Mouse (Mus musculus) embryonic facial prominence, embryonic 15.5 days (tissue): ENCODE results near the gene Uck2. TPM values are rescaled to one million over a fixed set of nuclear protein-coding genes. Genes with fewer than 3 reads are reported as not detected.

Source experiments
- ATAC-seq: fragments of 200-750 bp; cut with Nextera tagmentation; 2 replicates; pipeline ENCODE4 v1.8.0; 2017; ENCODE audit warnings: low read depth, moderate TSS enrichment; ENCODE audit not compliant: insufficient number of reproducible peaks, low FRiP score, low TSS enrichment
- H3K27ac ChIP-seq: fragments of 300-500 bp; sonication (generic); replicated peaks from 2 replicates; pipeline ENCODE4 v1.5.1; 2015; ENCODE audit warnings: mild to moderate bottlenecking, inconsistent platforms
- H3K27me3 ChIP-seq: fragments of 300-500 bp; sonication (generic); 2 replicates; pipeline ENCODE4 v1.6.1; 2015; ENCODE audit warnings: inconsistent platforms
- H3K36me3 ChIP-seq: fragments of 300-500 bp; sonication (generic); 2 replicates; pipeline ENCODE4 v1.6.1; 2015; ENCODE audit warnings: mild to moderate bottlenecking, inconsistent platforms
- H3K4me1 ChIP-seq: fragments of 300-500 bp; sonication (generic); 2 replicates; pipeline ENCODE4 v1.6.1; 2015; ENCODE audit warnings: inconsistent platforms
- H3K4me2 ChIP-seq: fragments of 300-500 bp; sonication (generic); replicated peaks from 2 replicates; pipeline ENCODE4 v1.6.1; 2015; ENCODE audit warnings: mild to moderate bottlenecking, inconsistent platforms
- H3K4me3 ChIP-seq: fragments of 300-500 bp; sonication (generic); replicated peaks from 2 replicates; pipeline ENCODE4 v1.5.1; 2015; ENCODE audit warnings: mild to moderate bottlenecking, inconsistent platforms
- H3K9ac ChIP-seq: fragments of 300-500 bp; sonication (generic); 2 replicates; pipeline ENCODE4 v1.6.1; 2015; ENCODE audit warnings: inconsistent platforms
- H3K9me3 ChIP-seq: fragments of 300-500 bp; sonication (generic); replicated peaks from 2 replicates; pipeline ENCODE4 v1.6.1; 2016; ENCODE audit warnings: inconsistent platforms
- WGBS: fragments of 180-500 bp; shearing (Covaris S2); methylation state at CpG from one replicate; pipeline ENCODE4 v1.1.7; 2015; 5-methylcytosine and 5-hydroxymethylcytosine counted together
- polyA plus RNA-seq: library from polyadenylated mRNA; unstranded; fragments of >200 nt; fragmentation: Nextera tagmentation; extraction: Ambion mirVana; gene quantifications from 2 replicates; pipeline ENCODE4 v1.2.1, GENCODE M21; 2015

The Uck2 gene
- polyA plus RNA-seq, 1 experiment from 2014 or later = 62.4 TPM

- Histone ChIP-seq H3K4me2 (no peak overlapping the region), H3K9me3 (no peaks in the 10 kb centered on the region), H3K36me3 (peaks cover 30% of the 10 kb centered on the region), H3K27ac (no peak overlapping the region), H3K27me3 (no peaks in the 10 kb centered on the region), H3K4me3 (no peak overlapping the region), H3K9ac (no peak overlapping the region), H3K4me1 (peaks cover 30% of the 10 kb centered on the region)
- ATAC-seq = no peak
- 92% methylated on average over 10 of the region's 10 CpGs for WGBS
These were observed 50.8 kb downstream of the Uck2 start for GRCm38 (mm10) chr1:167234344-167234743.

- no peak overlapping the region for H3K9ac ChIP-seq
- H3K4me2 ChIP-seq = no peak overlapping the region
- H3K36me3 ChIP-seq = peaks cover 35% of the 10 kb centered on the region
- no peaks in the 10 kb centered on the region for H3K27me3 ChIP-seq
- 72% methylated on average over 7 of the region's 7 CpGs for WGBS
- H3K4me1 ChIP-seq = peaks cover 26% of the 10 kb centered on the region
- ATAC-seq = no peak
- no peak overlapping the region for H3K27ac ChIP-seq
- H3K4me3 ChIP-seq = no peak overlapping the region
- no peaks in the 10 kb centered on the region for H3K9me3 ChIP-seq
These were observed 52.2 kb downstream of the Uck2 start for GRCm38 (mm10) chr1:167232918-167233317.

- Histone ChIP-seq H3K27me3 (no peaks in the 10 kb centered on the region), H3K9ac (no peak overlapping the region), H3K27ac (no peak overlapping the region), H3K4me3 (no peak overlapping the region), H3K4me1 (peaks cover 20% of the 10 kb centered on the region), H3K4me2 (no peak overlapping the region), H3K36me3 (peaks cover 38% of the 10 kb centered on the region), H3K9me3 (no peaks in the 10 kb centered on the region)
- WGBS = 71% methylated on average over 17 of the region's 17 CpGs
- ATAC-seq = no peak
These were observed 53.4 kb downstream of the Uck2 start for GRCm38 (mm10) chr1:167231612-167232283.

- Histone ChIP-seq H3K27ac (no peak overlapping the region), H3K27me3 (no peaks in the 10 kb centered on the region), H3K9ac (no peak overlapping the region), H3K9me3 (no peaks in the 10 kb centered on the region), H3K36me3 (peaks cover 41% of the 10 kb centered on the region), H3K4me1 (peaks cover 17% of the 10 kb centered on the region), H3K4me3 (no peak overlapping the region), H3K4me2 (no peak overlapping the region)
- 81% methylated on average over 17 of the region's 17 CpGs for WGBS
- peak; percentile 35; the same call in 1 of the 2 replicates for ATAC-seq
These were observed 54.0 kb downstream of the Uck2 start for GRCm38 (mm10) chr1:167230930-167231611.

- 84% methylated on average over 9 of the region's 9 CpGs for WGBS
- Histone ChIP-seq H3K36me3 (peaks cover 21% of the 10 kb centered on the region; the same call in 1 of the 2 replicates), H3K4me2 (no peak overlapping the region), H3K4me3 (no peak overlapping the region), H3K27ac (no peak overlapping the region), H3K27me3 (no peaks in the 10 kb centered on the region), H3K9me3 (no peaks in the 10 kb centered on the region), H3K9ac (no peak overlapping the region), H3K4me1 (peaks cover 5% of the 10 kb centered on the region; the same call in 1 of the 2 replicates)
- ATAC-seq = no peak
These were observed 62.6 kb downstream of the Uck2 start for GRCm38 (mm10) chr1:167222382-167223010.

- H3K36me3 ChIP-seq = 0 out of 2 replicates have a peak, but pooled peaks cover 7% of the 10 kb centered on the region
- peaks cover 5% of the 10 kb centered on the region; the same call in 1 of the 2 replicates for H3K4me1 ChIP-seq
- H3K27ac ChIP-seq = no peak overlapping the region
- ATAC-seq = no peak
- no peak overlapping the region for H3K4me2 ChIP-seq
- no peaks in the 10 kb centered on the region for H3K27me3 ChIP-seq
- no peak overlapping the region for H3K9ac ChIP-seq
- 2% methylated on average over 5 of the region's 5 CpGs for WGBS
- H3K4me3 ChIP-seq = no peak overlapping the region
- H3K9me3 ChIP-seq = no peaks in the 10 kb centered on the region
These were observed 64.6 kb downstream of the Uck2 start for GRCm38 (mm10) chr1:167220303-167221174.

GRCm38 (mm10) chr1:167215460-167215859 is 69.7 kb downstream of the Uck2 start:
- no peak for ATAC-seq
- no peaks in the 10 kb centered on the region for H3K9me3 ChIP-seq
- 61% methylated on average over 3 of the region's 3 CpGs for WGBS

GRCm38 (mm10) chr1:167212710-167213109 is 72.4 kb downstream of the Uck2 start:
- Histone ChIP-seq H3K27ac (no peak overlapping the region), H3K4me1 (no peaks in the 10 kb centered on the region), H3K9ac (no peak overlapping the region), H3K4me2 (no peak overlapping the region), H3K36me3 (no peaks in the 10 kb centered on the region), H3K9me3 (no peaks in the 10 kb centered on the region), H3K27me3 (no peaks in the 10 kb centered on the region), H3K4me3 (no peak overlapping the region)
- 100% methylated on average over 1 of the region's 1 CpGs for WGBS
- ATAC-seq = no peak

More at GRCm38 (mm10) chr1:167215460-167215859, 69.7 kb downstream of the Uck2 start:
- no peaks in the 10 kb centered on the region for H3K27me3 ChIP-seq
- H3K4me1 ChIP-seq = no peaks in the 10 kb centered on the region
- no peak overlapping the region for H3K4me3 ChIP-seq
- no peak overlapping the region for H3K27ac ChIP-seq
- no peak overlapping the region for H3K9ac ChIP-seq
- H3K36me3 ChIP-seq = no peaks in the 10 kb centered on the region
- no peak overlapping the region for H3K4me2 ChIP-seq

GRCm38 (mm10) chr1:167211979-167212614 is 73.0 kb downstream of the Uck2 start:
- H3K27ac ChIP-seq = no peak overlapping the region
- no peaks in the 10 kb centered on the region for H3K36me3 ChIP-seq
- no peaks in the 10 kb centered on the region for H3K4me1 ChIP-seq
- H3K27me3 ChIP-seq = no peaks in the 10 kb centered on the region
- no peaks in the 10 kb centered on the region for H3K9me3 ChIP-seq
- no peak for ATAC-seq
- no peak overlapping the region for H3K4me3 ChIP-seq
- H3K4me2 ChIP-seq = no peak overlapping the region
- whole genome bisulfite sequencing = 24% methylated on average over 7 of the region's 7 CpGs
- no peak overlapping the region for H3K9ac ChIP-seq

- Histone ChIP-seq H3K9me3 (no peaks in the 10 kb centered on the region), H3K27ac (no peak overlapping the region), H3K4me2 (no peak overlapping the region), H3K4me3 (no peak overlapping the region), H3K9ac (no peak overlapping the region), H3K36me3 (no peaks in the 10 kb centered on the region), H3K4me1 (no peaks in the 10 kb centered on the region), H3K27me3 (no peaks in the 10 kb centered on the region)
- WGBS = 23% methylated on average over 4 of the region's 4 CpGs
- ATAC-seq = no peak
These were observed 76.3 kb downstream of the Uck2 start for GRCm38 (mm10) chr1:167208816-167209215.
